Mouse (Mus musculus) thymus, adult 2 months (tissue): ENCODE results near the gene Bpifb9a.
"Not testable (repeated sequence)": the region's sequence is repeated elsewhere in the genome, so short reads cannot be mapped to it uniquely, and the experiment has no call there.

Experiments
- CTCF ChIP-seq: fragments of 200-500 bp; IDR thresholded peaks from 2 replicates; pipeline ENCODE4 v1.5.1; 2012; ENCODE audit warnings: mild to moderate bottlenecking, control low read depth, low read length, moderate library complexity, borderline replicate concordance; ENCODE audit not compliant: control insufficient read depth, poor library complexity, insufficient read depth; ENCODE audit errors: extremely low read depth
- POLR2A ChIP-seq: fragments of 200-500 bp; IDR thresholded peaks from 2 replicates; pipeline ENCODE4 v1.6.1; 2012; ENCODE audit warnings: mild to moderate bottlenecking, low read length, control low read depth, moderate library complexity; ENCODE audit not compliant: control insufficient read depth, poor library complexity, insufficient read depth; ENCODE audit errors: extremely low read depth

DNA sequence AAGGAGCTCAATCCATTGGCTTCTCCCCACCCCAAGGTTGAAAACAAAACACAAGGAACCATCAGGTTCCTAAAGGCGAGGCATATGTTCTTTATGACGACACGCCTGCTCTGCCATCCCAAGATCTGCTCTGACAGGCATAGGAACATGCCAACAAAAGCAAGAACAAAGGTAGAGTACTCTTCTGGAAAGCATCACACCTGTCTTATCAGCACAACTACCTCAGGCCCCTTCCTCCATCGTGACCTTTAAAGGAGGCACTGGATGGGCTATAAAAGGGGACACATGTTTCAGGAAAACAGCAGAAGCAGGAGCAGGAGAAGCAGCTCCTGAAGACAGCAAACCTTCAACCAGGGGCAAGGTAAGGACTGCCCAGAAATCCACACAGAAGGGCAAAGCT is 49.3 kb downstream of the Bpifb9a start, which contains the start of gene Bpifb9b:
- not testable (repeated sequence) for TF ChIP-seq CTCF, POLR2A
